Mouse (Mus musculus): ENCODE data around the gene Cdh23.

Gene Cdh23

GRCm38 (mm10) chr10:60367904-60368303 is 328.4 kb downstream of the Cdh23 start:
- in situ Hi-C loops (cut with MboI, MseI) = no loop called here

GRCm38 (mm10) chr10:60367145-60367544 is 329.1 kb downstream of the Cdh23 start:
- in situ Hi-C loops (cut with MboI, MseI) = no loop called here

GRCm38 (mm10) chr10:60363426-60363825 is 332.9 kb downstream of the Cdh23 start:
- in situ Hi-C loops (cut with MboI, MseI) = no loop called here

GRCm38 (mm10) chr10:60362310-60362628 is 334.0 kb downstream of the Cdh23 start:
- in situ Hi-C loops (cut with MboI, MseI) = no loop called here

GRCm38 (mm10) chr10:60361615-60362309 is 334.5 kb downstream of the Cdh23 start:
- in situ Hi-C loops (cut with MboI, MseI) = no loop called here

- in situ Hi-C loops (cut with MboI, MseI) = no loop called here
Observed at GRCm38 (mm10) chr10:60358776-60359175, 337.5 kb downstream of the Cdh23 start.

- in situ Hi-C loops (cut with MboI, MseI) = no loop called here
Observed at GRCm38 (mm10) chr10:60357901-60358300, 338.4 kb downstream of the Cdh23 start.

GRCm38 (mm10) chr10:60357441-60357840 is 338.8 kb downstream of the Cdh23 start:
- in situ Hi-C loops (cut with MboI, MseI) = no loop called here

GRCm38 (mm10) chr10:60354881-60355677 is 341.2 kb downstream of the Cdh23 start:
- in situ Hi-C loops (cut with MboI, MseI) = no loop called here

- in situ Hi-C loops (cut with MboI, MseI) = no loop called here
Observed at GRCm38 (mm10) chr10:60354003-60354325, 342.3 kb downstream of the Cdh23 start.

- in situ Hi-C loops (cut with MboI, MseI) = no loop called here
Observed at GRCm38 (mm10) chr10:60353241-60354002, 342.9 kb downstream of the Cdh23 start.

GRCm38 (mm10) chr10:60351761-60352455 is 344.4 kb downstream of the Cdh23 start:
- in situ Hi-C loops (cut with MboI, MseI) = no loop called here

- in situ Hi-C loops (cut with MboI, MseI) = no loop called here
Observed at GRCm38 (mm10) chr10:60351248-60351647, 345.0 kb downstream of the Cdh23 start.

GRCm38 (mm10) chr10:60350805-60351167 is 345.5 kb downstream of the Cdh23 start:
- in situ Hi-C loops (cut with MboI, MseI) = no loop called here

- in situ Hi-C loops (cut with MboI, MseI) = no loop called here
Observed at GRCm38 (mm10) chr10:60350077-60350804, 346.0 kb downstream of the Cdh23 start.

GRCm38 (mm10) chr10:60349644-60350043 is 346.6 kb downstream of the Cdh23 start:
- in situ Hi-C loops (cut with MboI, MseI) = loop anchor here (5.0 kb wide), 2 partner anchors 33 to 72 kb away; partner anchors contain the start of gene Psap

- in situ Hi-C loops (cut with MboI, MseI) = loop anchor here (5.0 kb wide), 2 partner anchors 33 to 72 kb away; partner anchors contain the start of gene Psap
Observed at GRCm38 (mm10) chr10:60349056-60349455, 347.2 kb downstream of the Cdh23 start.

- in situ Hi-C loops (cut with MboI, MseI) = loop anchor here (5.0 kb wide), 2 partner anchors 34 to 71 kb away; partner anchors contain the start of gene Psap
Observed at GRCm38 (mm10) chr10:60347768-60348610, 348.3 kb downstream of the Cdh23 start.

GRCm38 (mm10) chr10:60346701-60347405 is 349.4 kb downstream of the Cdh23 start, which contains the start of gene Vsir:
TSS of gene Vsir (plus strand) at chr10:60346851.
- in situ Hi-C loops (cut with MboI, MseI) = loop anchor here (5.0 kb wide), 2 partner anchors 35 to 70 kb away; partner anchors contain the start of gene Psap

Data from T-helper 2 cell (primary cell).